Mouse (Mus musculus) ES-Bruce4 (cell line): ENCODE results near the gene Gfra1.

ENCODE experiments used
- CTCF ChIP-seq: IDR thresholded peaks from one replicate; pipeline ENCODE4 v1.8.1; 2011; ENCODE audit warnings: low read depth, low read length
- EP300 ChIP-seq: IDR thresholded peaks from 2 replicates; pipeline ENCODE4 v1.6.1; 2011; ENCODE audit warnings: low read depth, low read length; ENCODE audit not compliant: insufficient read depth
- POLR2A ChIP-seq: IDR thresholded peaks from one replicate; pipeline ENCODE4 v1.8.1; 2011; ENCODE audit warnings: low read length; ENCODE audit not compliant: insufficient read depth

GRCm38 (mm10) chr19:58341351-58341750 lies 114.4 kb downstream of the Gfra1 start:
- no peak for TF ChIP-seq EP300
- no peak for TF ChIP-seq CTCF
- no peak for TF ChIP-seq POLR2A
